Mouse (Mus musculus): ENCODE measurements around the gene Spryd3. TPM values are rescaled to one million over a fixed set of nuclear protein-coding genes. Genes with fewer than 3 reads are reported as not detected.

Gene Spryd3
- polyA plus RNA-seq, 1 experiment, result 1.1 TPM

DNA sequence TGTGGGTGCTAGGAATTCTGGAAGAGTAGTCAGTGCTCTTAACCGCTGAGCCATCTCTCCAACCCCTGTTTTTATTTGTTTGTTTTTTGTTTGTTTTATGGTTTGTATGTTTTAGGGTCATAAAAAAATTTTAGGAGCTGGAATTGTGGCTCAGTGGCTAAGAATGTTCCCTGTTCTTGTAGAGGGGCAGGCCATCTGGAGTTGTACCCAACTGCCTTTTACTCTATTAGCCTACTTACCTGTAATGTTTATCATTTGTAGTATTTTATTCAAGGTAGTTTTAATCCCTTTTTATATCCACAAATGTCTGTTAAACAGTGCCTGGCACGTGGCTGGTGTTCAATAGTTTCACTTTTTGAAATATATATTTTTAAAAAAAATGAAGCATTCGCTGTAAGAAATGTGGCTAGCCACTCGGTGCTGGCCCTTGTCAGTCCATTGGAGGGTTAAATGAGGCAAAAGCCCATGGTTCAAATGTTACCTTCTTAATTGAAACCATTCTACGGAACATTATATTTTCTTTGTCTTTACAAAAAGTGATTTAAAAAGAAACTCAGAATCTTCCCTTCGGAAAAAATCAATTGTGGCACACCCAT lies 63.0 kb downstream of the Spryd3 start:
- Histone ChIP-seq H3K9me3 (ENCODE audit: control insufficient read depth, low read length) (no peaks in the 10 kb centered on the region), H3K36me3 (ENCODE audit: control insufficient read depth) (peaks cover 7% of the 10 kb centered on the region), H3K4me3 (replicated peaks) (peak overlapping the region; percentile 89), H3K4me1 (ENCODE audit: control insufficient read depth) (peaks cover 58% of the 10 kb centered on the region), H3K27me3 (ENCODE audit: control insufficient read depth) (peaks cover 6% of the 10 kb centered on the region)
- no peak for TF ChIP-seq TAL1 (IDR thresholded peaks at IDR 0.05; ENCODE audit: low read length)
- no peak for TF ChIP-seq GATA1 (IDR thresholded peaks at IDR 0.05; ENCODE audit: low read length)

DNA sequence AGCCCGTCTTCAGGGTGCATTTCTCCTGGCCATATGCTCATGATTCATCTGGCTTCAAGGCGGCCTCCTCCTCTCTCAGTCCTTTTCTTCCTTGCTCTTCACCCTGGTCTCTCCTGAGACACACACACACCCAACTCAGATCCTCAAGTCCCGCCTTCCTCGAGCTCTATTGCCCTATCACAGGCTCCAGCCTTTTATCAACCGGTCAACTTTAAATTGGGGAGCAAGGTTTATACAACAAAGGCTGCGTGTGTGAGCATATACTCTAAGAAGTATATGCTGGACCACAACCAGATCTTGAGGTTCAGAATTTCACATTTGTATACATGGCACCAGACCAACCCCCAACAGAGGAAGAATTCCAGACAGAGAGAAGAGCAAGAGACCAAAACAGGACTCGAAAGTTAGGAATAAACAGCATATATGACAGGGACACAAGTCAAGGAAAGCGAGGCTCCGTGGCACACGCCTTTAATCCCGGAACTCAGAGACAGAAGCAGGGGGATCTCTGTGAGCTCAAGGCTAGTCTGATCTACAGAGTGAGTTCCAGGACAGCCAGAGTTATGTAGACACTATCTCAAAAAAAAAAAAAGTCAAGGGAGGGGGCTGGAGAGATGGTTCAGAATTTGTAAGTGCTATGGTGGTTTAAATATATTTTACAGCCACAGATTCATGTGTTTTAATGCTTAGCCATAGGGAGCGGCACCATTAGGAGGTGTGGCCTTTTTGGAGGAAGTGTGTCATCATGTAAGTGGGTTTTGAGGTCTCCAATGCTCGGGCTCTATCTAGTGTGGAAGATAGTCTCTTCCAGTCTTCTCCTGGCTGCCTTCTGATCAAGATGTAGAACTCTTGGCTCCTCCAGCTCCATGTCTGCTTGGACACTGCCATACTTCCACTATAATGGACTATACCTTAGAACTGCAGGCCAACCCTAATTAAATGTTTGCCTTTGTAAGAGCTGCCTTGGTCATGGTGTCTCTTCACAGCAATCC lies 65.3 kb downstream of the Spryd3 start:
- H3K9me3 ChIP-seq (ENCODE audit: control insufficient read depth, low read length), result no peaks in the 10 kb centered on the region
- H3K4me1 ChIP-seq (ENCODE audit: control insufficient read depth), result peaks cover 43% of the 10 kb centered on the region
- no peaks in the 10 kb centered on the region; the same call in none of the 2 replicates for H3K36me3 ChIP-seq (ENCODE audit: control insufficient read depth)
- H3K27me3 ChIP-seq (ENCODE audit: control insufficient read depth), result peaks cover 27% of the 10 kb centered on the region
- H3K4me3 ChIP-seq (replicated peaks), result no peak overlapping the region
- TF ChIP-seq GATA1 (IDR thresholded peaks at IDR 0.05; ENCODE audit: low read length) (no peak), TAL1 (IDR thresholded peaks at IDR 0.05; ENCODE audit: low read length) (no peak)

Other genes starting within 250 kb of the Spryd3 start
- not detected in 2 replicates for gene Krt76, start 243.3 kb downstream of the Spryd3 start, polyA plus RNA-seq (2012)
- gene Krt4, start 211.5 kb downstream of the Spryd3 start, polyA plus RNA-seq (2012), result not detected in 2 replicates
- not detected in 2 replicates for gene Krt79, start 195.9 kb downstream of the Spryd3 start, polyA plus RNA-seq (2012)
- gene Krt78, start 181.9 kb downstream of the Spryd3 start, polyA plus RNA-seq (2012), result 0.01 TPM in 1 of 2 replicates, not detected in the other
- gene Krt8, start 131.8 kb downstream of the Spryd3 start, polyA plus RNA-seq (2012), result 0.06 and 0.07 TPM in 2 replicates
- 0.13 TPM in 1 of 2 replicates, not detected in the other for gene Krt18, start 108.1 kb downstream of the Spryd3 start, polyA plus RNA-seq (2012)
- gene Eif4b, start 62.5 kb downstream of the Spryd3 start, polyA plus RNA-seq (2012), result 8.2 and 8.3 TPM in 2 replicates
- 0.04 and 0.05 TPM in 2 replicates for gene Tns2, start 35.8 kb downstream of the Spryd3 start, polyA plus RNA-seq (2012)
- gene Igfbp6, start 8.1 kb upstream of the Spryd3 start, polyA plus RNA-seq (2012), result 0.05 TPM in 1 of 2 replicates, not detected in the other
- gene Soat2, start 14.3 kb upstream of the Spryd3 start, polyA plus RNA-seq (2012), result 0.12 and 0.18 TPM in 2 replicates
- gene Zfp740, start 67.0 kb upstream of the Spryd3 start, polyA plus RNA-seq (2012), result 0.44 and 0.77 TPM in 2 replicates
- gene Csad, start 68.5 kb upstream of the Spryd3 start, polyA plus RNA-seq (2012), result 0.97 and 1.4 TPM in 2 replicates
- 1.4 and 2.1 TPM in 2 replicates for gene Itgb7, start 95.7 kb upstream of the Spryd3 start, polyA plus RNA-seq (2012)
- 0.09 TPM in 2 replicates for gene Rarg, start 121.3 kb upstream of the Spryd3 start, polyA plus RNA-seq (2012)
- not detected in 2 replicates for gene Gm9918, start 134.3 kb upstream of the Spryd3 start, polyA plus RNA-seq (2012)
- gene Mfsd5, start 143.2 kb upstream of the Spryd3 start, polyA plus RNA-seq (2012), result 3.2 and 3.5 TPM in 2 replicates
- 12.0 and 15.2 TPM in 2 replicates for gene Espl1, start 160.0 kb upstream of the Spryd3 start, polyA plus RNA-seq (2012)
- gene Pfdn5, start 189.9 kb upstream of the Spryd3 start, polyA plus RNA-seq (2012), result 1.2 and 3.3 TPM in 2 replicates
- gene Myg1, start 195.5 kb upstream of the Spryd3 start, polyA plus RNA-seq (2012), result 6.4 and 8.0 TPM in 2 replicates
- gene Aaas, start 214.5 kb upstream of the Spryd3 start, polyA plus RNA-seq (2012), result 13.7 and 18.1 TPM in 2 replicates
- not detected in 2 replicates for gene Sp7, start 230.9 kb upstream of the Spryd3 start, polyA plus RNA-seq (2012)